Mouse (Mus musculus): ENCODE data around the gene Atp13a2.

Gene Atp13a2

DNA sequence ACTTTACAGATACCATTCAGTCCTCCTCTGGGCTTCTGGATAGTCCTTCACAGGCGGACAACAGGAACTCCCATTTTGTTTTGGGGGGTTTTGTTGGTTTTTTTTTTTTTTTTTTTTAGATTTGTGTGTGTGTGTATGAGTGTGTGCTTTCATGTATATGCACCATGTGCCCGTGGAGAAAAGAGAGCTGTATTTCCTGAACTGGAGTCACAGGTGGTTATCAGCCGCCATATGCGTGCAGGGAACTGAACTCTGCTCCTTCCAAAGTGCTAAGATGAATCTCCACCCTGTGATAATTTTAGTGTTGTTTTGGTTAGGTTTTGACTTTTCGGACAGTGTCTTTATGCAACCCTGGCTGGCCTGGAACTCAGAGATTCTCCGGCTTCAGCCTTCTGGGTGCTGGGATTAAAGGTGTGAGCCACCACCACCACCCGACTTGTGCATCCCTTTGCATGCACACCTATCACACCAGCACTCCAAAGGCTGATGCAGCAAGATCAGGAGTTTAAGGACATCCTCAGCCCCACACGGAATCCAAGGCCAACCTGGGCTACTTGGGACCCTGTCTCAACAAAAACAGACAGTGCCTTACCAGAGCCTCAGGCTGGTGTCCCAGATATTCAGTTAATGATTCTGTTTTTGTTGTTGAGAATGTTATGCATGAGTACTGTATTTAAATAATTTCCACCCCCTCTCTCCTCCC is 24.3 kb upstream of the Atp13a2 start:
- DNase-seq (ENCODE audit: low read depth), result no peak

DNA sequence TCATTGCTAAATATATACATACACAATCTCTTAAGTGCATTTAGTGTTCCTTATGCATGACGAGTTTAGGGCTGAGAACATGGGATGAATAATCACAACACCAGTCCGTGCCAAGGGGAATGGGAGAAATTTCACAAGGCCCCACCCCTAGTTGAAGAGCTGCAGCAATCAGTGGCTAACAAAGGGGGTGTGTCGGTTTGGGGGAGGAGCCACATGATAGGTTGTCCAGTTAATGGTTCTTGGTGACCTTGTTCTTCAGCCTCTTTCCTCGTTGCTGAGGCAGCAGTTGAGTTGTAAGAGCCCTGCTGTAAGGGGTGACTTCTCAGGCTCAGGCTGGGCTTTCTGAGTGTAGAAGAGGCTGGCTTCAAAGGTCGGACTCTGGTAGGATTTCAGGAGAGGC is 23.7 kb upstream of the Atp13a2 start:
- DNase-seq (ENCODE audit: low read depth), result peak; percentile 74

DNA sequence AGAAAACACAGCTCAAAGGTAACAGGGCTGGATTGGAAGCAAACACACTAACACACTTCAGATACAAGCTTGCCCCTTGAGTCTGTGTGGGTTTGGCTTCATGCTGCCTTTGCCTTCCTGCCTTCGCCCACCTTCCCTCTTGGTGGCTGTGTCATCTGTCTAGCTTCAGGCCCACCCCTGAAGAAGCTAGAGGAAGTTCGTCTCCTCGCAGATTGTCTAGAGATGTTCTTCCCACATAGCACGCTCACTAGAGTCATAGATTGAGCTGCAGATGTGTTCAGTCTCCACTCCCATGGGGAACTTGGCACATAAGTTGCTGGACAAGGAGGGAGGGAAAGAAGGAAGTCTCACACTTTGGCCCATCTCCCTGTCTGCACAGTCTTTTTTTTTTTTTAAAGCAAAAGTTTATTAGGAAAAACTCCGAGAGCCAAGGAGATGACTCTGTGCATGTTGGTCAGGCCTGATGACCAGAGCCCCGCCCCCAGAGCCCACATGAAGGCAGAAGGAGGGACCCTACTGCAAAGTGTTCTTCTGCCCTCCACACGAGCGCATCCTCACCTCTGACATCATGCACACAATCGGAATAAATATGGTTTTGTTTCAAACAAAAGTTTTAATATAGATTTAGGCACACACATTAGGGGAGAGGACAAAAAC is 22.6 kb upstream of the Atp13a2 start:
- no peak for DNase-seq (ENCODE audit: low read depth)

DNA sequence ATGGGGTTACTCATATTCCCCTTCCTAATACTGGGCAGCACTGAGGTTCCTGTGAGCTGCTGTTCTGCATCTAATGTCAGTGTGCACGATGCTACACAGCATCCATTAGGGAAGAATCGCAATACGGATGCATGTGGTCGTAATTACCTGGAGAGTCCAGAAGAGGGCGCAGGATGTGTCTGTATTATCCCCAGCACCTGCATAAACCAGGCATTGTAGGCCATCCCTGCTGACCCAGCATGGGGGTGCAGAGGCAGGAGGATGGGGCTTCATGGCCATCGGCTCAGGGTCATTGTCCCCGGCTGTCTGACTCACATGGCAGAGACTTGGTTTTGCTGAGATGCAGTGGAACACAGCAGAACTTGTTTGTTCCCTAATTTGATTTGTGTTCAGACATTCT is 22.1 kb upstream of the Atp13a2 start:
- DNase-seq (ENCODE audit: low read depth), result peak; percentile 78

DNA sequence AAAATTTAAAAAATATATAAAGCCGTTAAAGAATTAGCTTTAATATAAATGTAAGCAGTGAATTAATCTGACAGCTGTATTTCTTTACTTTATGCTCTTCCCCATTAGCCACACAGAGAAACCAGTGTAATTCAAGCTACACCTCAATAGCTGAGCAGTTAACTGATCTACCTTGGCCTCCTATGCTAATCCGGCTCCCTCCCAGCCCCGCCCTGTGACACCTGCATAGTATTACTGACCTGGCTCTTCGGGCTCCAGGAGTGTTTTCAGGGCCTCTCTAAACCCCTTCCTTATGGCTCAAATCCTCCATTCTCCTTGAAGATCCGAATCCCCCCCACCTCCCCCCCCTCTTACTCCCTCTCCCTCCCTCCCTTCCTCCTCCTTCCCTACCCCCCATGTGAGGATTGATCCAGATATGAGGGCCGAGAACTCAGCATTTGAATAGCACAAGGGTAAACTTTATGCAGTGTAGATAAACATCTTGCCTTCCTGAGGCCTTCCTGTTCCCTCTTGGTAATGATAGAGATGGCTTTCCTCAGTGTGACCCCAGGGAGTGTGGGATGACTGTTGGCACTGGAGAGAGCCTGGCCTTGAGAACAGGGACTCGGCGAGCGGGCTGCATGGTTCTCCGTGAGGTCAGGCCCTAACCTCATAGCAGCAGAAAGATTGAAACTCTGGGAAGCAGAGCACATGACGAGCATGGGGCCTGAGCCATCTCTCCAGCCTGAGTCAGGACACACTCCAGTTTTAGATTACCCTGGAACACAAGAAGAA is 19.1 kb upstream of the Atp13a2 start:
- no peak for DNase-seq (ENCODE audit: low read depth)

DNA sequence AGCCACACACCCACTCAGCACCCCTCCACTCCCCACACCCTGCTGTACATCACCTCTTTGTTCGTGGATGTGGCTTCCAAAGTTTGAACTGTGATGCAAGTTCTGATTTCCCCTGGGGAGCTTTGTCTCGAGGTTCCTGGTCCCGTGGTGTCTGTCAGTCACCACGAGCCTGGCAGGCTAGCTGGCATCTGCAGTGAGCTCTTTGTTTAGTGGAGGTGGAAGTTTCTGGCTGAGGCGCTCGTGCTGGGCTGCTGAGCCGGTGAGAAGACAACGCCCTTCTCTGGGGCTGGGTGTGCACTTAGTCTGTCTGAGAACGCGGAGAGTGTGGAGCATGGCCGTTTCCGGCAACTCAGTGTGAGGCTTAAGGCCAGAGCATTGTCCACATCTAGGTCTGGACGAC is 15.0 kb upstream of the Atp13a2 start:
- no peak for DNase-seq (ENCODE audit: low read depth)

DNA sequence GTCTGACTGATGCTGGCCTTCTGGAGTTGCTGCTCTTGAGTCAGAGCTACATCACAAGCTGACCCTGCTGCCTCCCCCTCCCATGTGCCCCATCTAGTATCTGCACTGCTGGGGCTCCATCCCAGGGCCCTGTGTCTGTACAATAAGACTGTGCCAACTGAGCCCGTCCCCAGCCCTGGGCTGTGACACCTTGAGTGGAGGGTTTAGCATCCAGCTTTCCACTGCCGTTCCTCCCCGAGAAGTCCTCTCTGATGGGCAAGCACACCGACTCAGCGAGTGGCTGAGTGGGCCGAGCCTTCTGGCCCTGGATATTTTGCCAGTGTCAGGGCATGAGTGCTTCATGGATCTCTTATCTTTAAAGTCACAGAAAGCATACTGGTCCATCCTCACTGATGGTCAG is 12.3 kb upstream of the Atp13a2 start:
- DNase-seq (ENCODE audit: low read depth), result no peak

DNA sequence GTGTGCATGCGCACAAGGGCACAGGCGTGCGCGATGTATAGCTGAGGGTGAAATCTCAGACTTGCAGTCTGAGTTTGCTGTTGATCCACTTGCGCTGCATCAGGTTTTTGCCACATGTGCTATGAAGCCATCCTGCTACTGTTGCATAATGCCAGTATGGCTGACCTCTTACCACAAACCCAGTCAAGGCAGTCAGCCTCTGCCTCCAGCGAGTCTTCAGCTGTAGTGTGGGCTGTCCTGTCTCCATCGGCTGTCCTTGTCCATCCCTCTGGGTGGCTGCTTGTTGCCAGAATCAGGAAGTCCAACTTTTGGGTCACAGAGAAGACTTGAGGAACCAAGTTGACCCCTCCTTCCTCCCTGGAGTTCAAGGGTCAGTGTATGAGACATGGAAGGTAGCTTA is 11.3 kb upstream of the Atp13a2 start:
- DNase-seq (ENCODE audit: low read depth), result peak; percentile 75

DNA sequence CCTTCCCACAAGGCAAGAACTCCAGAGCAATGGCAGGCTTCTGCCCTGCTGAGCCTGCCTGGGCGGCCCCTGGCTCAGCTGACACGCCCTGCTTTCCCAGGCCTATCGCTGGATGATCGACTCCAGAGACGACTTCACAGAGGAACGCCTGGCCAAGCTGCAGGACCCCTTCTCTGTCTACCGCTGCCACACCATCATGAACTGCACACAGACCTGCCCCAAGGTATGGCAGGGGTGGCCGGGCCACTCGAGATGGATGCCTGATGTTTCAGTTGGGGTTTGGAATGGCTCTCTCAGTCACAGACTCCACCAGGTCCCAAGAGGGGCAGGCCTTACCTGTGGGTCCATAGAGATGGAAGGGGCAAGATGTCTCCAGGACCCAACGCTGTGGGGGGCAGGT is 9.4 kb upstream of the Atp13a2 start:
- DNase-seq (ENCODE audit: low read depth), result no peak

DNA sequence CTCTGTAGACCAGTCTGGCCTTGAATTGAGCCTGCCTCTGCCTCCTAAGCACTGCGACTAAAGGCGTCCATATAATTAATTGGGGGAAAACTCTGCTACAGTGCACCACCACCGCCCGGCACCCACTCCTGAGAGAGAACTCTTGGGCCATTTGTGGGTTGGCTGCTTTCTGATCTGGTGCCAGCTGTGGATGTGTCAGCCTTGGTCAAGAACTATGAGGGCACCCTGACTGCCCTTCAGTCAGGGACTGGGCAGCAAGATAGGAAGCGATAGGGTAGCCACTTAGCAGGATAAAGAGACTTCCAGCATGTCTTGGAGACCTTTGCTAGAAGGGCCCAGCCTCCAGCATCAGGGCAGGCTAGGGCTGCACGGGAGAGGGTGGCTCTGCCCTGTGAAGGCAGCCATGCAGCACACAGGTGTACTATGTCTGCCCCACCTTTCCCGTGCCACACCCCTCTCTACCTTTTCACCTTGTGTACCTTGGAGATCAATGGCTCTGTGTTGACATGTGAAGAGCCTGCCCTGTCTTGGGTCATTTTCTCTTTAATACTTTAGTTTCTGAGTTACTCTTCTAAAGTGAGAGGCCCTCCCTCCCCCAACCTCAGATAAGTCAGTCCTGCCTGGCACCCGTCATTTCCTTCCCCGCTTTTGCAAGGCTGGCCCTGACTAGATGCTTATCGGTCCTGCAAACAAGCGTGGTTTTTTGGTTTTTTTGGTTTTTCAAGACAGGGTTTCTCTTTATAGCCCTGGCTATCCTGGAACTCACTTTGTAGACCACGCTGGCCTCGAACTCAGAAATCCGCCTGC is 8.6 kb upstream of the Atp13a2 start:
- DNase-seq (ENCODE audit: low read depth), result peak; percentile 94

DNA sequence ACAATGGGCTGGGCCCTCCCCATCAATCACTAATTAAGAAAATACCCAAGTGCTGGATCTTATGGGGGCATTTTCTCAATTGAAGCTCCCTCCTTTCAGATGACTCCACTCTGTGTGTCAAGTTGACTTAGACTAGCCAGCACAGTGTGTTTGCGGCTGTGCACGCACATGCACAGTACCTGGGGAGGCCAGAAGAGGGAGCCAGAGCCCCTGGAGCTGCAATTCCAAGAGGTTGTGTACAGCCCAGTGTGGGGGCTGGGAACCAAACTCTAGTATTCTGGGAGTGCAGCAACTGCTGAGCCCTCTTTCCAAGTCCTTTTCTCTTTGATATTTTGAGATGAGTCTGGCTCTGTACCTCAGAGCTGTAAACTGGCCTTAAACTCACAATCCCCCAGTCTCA is 5.1 kb upstream of the Atp13a2 start:
- DNase-seq (ENCODE audit: low read depth), result peak; percentile 43

DNA sequence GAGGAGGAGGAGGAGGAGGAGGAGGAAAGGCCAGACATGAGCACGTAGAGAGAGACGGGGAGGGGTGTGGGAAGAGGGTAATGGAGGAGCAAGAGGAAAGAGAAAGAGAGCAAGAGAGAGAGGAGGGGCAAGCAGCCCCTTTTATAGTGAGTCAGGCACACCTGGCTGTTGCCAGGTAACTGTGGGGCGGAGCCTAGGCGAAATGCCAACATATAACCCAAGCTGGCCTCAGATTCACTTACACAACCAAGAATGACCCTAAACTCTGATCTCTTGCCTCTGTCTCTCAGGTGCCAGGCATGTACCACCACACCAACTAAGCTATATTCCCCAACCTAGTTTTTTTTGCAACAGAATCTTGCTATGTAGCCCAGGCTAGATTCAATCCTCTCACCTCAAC is 3.9 kb upstream of the Atp13a2 start:
- DNase-seq (ENCODE audit: low read depth), result no peak

DNA sequence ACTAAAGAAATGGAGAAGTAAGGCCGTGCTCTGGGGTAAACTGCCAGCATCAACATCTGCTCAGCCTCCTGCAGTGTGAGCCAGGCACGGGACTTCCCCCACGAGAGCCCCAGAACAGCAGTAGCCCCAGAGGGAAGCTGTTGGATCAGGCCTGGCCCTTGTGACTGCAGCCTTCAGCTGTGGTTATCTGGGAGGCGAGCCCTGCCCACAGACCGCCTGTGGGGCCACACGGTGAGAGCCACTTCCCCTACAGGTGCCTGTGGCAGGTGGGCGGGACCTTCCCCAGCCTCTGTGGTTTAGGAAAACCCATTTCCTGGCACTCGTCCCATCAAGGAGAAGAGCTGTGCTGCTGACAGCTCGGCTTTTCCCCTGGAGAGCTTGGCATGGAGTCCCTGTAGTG is 3.2 kb upstream of the Atp13a2 start:
- peak; percentile 98 for DNase-seq (ENCODE audit: low read depth)

DNA sequence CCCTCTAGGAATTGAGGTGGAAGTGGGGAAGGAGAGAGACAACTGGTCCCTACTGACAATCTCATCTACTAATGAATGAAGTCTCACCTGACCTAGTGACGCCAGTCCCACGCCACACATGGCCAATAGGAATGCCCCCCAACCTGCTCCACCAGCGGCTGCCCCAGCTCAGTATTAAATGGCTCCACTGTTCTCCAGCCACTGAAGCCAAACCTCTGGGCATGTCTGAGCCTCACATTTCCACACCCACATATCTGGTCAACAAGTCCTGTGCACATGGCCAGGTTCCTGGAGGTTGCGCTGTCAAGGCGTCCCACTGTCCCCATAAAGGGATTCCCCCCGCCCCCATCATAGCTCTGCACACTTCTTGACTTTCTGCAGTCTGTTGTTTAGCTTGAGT is 2.1 kb upstream of the Atp13a2 start:
- DNase-seq (ENCODE audit: low read depth), result no peak

DNA sequence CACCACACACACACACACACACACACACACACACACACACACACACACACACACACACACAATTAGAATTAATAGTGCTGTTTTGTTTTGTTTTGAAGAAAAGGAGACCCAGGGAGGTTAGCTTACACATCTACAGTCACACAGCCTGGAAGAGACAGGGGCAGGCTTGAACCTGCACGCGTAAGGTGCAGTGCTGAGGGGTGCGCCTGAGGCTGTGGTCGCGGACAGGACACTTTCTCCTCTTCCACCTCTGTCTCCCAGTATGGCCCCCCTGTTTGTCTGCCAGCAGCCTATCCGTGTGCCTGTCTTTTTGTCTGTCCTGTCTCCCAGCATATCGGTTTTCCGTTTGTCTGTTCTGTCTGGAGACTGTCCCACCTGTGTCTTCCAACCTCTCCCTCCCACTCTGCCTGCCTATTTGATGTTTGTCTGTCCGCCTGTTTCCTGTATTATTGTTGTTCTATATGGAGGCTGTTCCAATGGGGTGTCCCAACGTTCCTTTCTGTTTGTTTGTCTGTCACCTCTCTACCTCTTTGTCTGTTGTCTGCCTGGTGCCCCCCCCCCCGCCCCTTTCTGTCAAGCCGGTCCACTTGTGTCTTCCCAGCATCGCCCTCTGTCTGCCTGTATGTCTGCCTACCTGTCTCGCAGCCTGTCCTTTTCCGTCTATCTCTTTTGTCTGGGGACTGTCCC is 506 bp upstream of the Atp13a2 start:
- no peak for DNase-seq (ENCODE audit: low read depth)

DNA sequence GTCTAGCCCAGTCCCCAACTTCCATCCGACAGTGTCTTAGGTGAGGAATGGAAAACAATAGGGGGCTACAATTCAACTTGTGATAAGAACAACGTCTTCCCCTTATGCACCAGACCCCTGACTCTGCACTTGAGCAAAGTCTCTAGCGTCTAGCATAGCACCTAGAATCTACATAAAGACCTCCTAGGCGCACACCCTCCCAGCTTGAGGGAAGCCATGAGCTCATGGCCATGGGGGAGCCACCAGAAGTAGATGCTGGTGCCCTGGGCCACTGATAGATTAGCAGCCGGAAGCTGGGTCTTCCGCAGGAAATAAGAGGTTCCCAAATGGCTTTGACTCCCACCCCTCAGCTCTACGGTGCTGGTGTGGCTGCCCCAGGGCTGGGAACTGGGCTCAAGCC is 803 bp downstream of the Atp13a2 start:
- peak; percentile 87 for DNase-seq (ENCODE audit: low read depth)

DNA sequence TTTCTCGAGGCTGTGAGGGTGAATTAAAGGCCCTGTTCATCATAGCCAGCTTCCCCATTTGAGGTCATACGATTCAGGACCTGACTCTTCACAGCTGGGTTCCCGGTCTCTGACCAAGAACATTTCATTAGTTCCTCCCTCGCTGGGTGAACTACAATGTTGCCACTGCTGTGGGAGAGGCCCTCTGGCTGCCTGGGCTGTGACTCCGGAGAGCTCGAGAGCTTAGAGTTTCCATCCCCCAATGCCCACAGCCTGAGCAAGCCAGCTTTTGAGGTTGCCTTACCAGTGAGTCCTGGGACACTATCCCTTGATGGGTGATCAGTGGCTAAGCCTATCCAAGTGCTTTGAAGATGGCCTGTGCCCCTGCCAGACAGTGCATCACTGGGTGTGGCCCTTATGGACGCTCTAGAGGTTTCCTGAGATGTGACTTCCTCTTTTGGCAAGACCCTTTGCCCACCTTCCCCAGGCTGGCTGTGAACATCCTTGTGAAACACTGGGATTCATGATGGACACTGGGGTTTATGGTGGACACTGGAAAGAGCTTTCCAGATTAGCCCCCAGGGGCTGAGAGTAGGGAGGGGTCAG is 2.1 kb downstream of the Atp13a2 start:
- DNase-seq (ENCODE audit: low read depth), result peak; percentile 60

DNA sequence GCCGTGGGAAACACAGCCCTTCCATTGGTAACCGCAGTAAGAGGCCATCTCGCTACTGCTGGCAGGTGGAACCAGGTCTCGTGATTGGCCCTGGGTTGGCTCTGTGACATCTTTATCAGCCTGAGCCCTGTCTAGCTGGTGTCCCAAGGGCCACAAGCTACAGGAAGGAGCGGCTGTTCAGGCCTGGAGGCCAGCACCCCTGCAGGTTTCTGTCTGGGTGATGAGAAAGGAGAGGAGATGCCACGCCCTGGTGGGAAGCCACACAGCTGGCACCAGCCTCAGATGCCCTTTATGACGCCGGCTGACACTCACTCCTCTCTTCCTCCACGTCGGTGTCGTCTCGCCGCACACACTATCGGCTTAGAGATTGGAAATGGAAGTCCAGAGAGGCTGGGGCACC is 2.8 kb downstream of the Atp13a2 start:
- DNase-seq (ENCODE audit: low read depth), result no peak

DNA sequence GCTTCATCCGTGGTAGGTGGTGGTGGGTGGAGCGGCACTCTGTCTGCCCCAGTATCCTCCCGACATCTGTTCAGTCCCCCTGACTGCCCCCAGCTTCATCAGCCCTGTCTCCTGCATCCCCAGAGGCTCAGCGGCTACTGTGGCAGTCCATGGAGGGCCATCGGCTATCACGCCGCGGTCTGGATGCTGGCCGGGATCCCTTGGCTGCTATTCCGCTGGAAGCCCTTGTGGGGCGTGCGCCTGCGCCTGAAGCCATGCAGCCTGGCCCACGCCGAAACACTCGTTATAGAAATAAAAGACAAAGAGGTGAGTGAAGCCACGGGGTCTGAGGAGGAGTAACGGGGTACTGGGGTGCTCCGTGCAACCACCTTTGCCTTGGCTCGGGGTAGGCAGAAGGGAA is 5.5 kb downstream of the Atp13a2 start:
- DNase-seq (ENCODE audit: low read depth), result no peak

DNA sequence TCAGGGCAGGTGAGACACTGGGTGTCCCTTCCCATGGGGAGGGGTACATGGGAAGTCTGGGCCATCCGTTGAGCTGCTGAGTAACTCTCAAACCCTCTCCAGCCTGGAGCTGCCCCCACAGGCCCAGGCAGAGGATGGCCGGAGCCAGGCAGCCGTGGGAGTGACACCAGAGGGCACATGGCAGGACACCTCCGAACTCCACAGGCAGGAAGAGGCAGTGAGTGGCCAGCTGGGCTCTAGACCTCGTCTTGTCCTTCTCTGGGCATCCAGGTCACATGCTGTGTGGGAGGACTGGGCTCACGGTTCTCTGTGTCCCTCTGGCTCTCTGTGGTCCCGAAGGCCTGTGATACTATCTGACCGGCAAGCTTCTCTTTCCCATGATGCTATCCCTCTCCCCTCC is 7.2 kb downstream of the Atp13a2 start:
- no peak for DNase-seq (ENCODE audit: low read depth)

DNA sequence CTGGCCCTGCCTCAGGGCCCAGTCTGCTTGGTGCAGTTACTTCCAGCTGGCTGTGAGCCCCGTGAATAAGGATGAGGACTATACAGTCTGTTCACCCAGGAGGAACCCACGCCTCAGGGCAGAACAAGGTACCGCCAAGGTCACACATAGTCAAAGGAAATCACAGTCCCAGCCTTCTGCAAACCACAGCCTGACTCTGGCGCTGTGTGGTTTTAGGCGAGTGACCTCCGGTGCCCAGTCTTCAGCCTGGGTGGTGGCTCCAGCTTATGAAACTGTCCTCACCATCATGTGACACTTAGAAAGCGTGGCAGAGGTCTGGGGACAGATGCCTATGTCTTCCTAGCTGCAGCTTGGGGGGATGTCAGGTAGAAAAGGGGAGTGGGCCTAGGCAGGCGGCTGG is 9.1 kb downstream of the Atp13a2 start:
- DNase-seq (ENCODE audit: low read depth), result peak; percentile 75

DNA sequence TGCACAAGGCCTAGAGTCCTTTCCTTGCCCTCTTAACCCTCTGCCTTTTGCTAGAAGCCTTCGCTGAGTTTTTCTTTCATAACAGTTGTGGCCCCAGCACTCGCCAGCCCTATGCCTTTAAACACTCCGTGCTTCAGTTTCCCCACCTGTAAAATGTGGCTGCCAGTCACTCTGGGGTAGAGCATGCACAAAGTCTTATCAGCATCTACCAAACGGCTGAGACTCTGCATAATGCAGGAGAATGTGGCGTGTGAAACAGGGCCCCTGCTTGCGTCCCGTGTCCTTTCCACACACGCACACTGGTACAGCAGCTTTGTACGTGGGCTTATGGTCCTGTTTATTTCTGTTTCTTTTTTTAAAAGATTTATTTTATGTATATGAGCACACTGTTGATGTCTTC is 10.1 kb downstream of the Atp13a2 start:
- DNase-seq (ENCODE audit: low read depth), result no peak

Measured in 416B (cell line).